In genomic region chr15:80930048-80930571, GRCm38 (mm10) we compare ENCODE assay signal across 9 mouse cellular contexts. TPM values are rescaled to one million over a fixed set of nuclear protein-coding genes. Genes with fewer than 3 reads are reported as not detected.
DNase-seq lines count a peak whose midpoint lies in the region; ATAC-seq and TF ChIP-seq lines count a peak whose summit lies in the region.
"Had no signal": no experiment of that assay in that cellular context is flagged by ENCODE, and none has a peak within 500 bp of the region (broad histone marks: within the 10 kb centered on the region; RNA-seq: fewer than 3 reads in every experiment).

No protein-coding gene starts in this region.

- 41% methylated on average over 14 of the region's 16 CpGs for WGBS in hindbrain, postnatal 0 days

- H3K4me3 ChIP-seq in hindbrain, postnatal 0 days (ENCODE audit: low read length): no peak overlapping the region

- H3K4me1 ChIP-seq in hindbrain, postnatal 0 days (ENCODE audit: insufficient read depth, low read length): no peaks in the 10 kb centered on the region

- no peak overlapping the region for H3K9ac ChIP-seq in hindbrain, postnatal 0 days (replicated peaks; ENCODE audit: low read length)

- no peak overlapping the region for H3K4me2 ChIP-seq in hindbrain, postnatal 0 days (ENCODE audit: low read depth, low read length)

- peaks cover 41% of the 10 kb centered on the region for H3K36me3 ChIP-seq in hindbrain, postnatal 0 days (ENCODE audit: insufficient read depth, low read length)

- DNase-seq in layer of hippocampus, adult 9-11 months: peak; percentile 17
- DNase-seq in layer of hippocampus, postnatal 10 days (ENCODE audit: low spot score in 2 of 2): no peak
- DNase-seq in hindbrain, postnatal 0 days (ENCODE audit: low spot score): peak; percentile 9
- peak; percentile 52 to 75 for DNase-seq in thymus, adult 18-20 months
- DNase-seq in urinary bladder, adult 18-20 months (ENCODE audit: low spot score in 2 of 2): no peak
- DNase-seq in frontal cortex, postnatal 14 days (ENCODE audit: low spot score in 2 of 2): no peak

- ATAC-seq in activated CD4-positive, CD25-positive, alpha-beta regulatory T cell, adult 4 months: peak; percentile 44
- no peak; the same call in 1 of the 2 replicates for ATAC-seq in hindbrain, postnatal 0 days
- ATAC-seq in erythroid progenitor cell, adult 5-6 weeks (replicated peaks; ENCODE audit: low FRiP score, poor library complexity, severe bottlenecking): no peak
- ATAC-seq: midbrain, embryonic 16.5 days had no signal

- no peak for TF ChIP-seq CTCF in hindbrain, postnatal 0 days (IDR thresholded peaks at IDR 0.05; ENCODE audit: low read depth)

- H3K9me3 ChIP-seq in hindbrain, postnatal 0 days (ENCODE audit: low read length): no peaks in the 10 kb centered on the region

- no peak overlapping the region for H3K27ac ChIP-seq in hindbrain, postnatal 0 days

- no peaks in the 10 kb centered on the region for H3K27me3 ChIP-seq in hindbrain, postnatal 0 days (ENCODE audit: insufficient read depth, low read length)

RNA-seq across cellular contexts. Expression of gene Adsl, which starts 18.2 kb away (rescaled TPM):
- total RNA-seq in layer of hippocampus, postnatal 10 days (2021): 10 to 100 TPM; 32.4 to 41.4 TPM
- polyA plus RNA-seq in activated CD4-positive, CD25-positive, alpha-beta regulatory T cell, adult 4 months (2017; shearing (Covaris generic)): 100 to 1,000 TPM in 1 of 2 experiments, 10 to 100 TPM in 1; 98.5 to 114 TPM
- total RNA-seq in hindbrain, postnatal 0 days (2014; rRNA removed): 77.6 and 97.6 TPM in 2 replicates
- polyA plus RNA-seq in hindbrain, postnatal 0 days (2015; fragmentation: Nextera tagmentation; extraction: Ambion mirVana): 95.3 and 96.3 TPM in 2 replicates
- total RNA-seq in erythroid progenitor cell, adult 5-6 weeks (2015; ENCODE audit: low replicate concordance): 6.3 and 13.7 TPM in 2 replicates
- 21.4 and 26.6 TPM in 2 replicates for total RNA-seq in erythroid progenitor cell, adult 5-6 weeks (2017; ENCODE audit: low replicate concordance)

RNA-seq across cellular contexts. Expression of gene Sgsm3, which starts 47.5 kb away (rescaled TPM):
- total RNA-seq in layer of hippocampus, postnatal 10 days (2021): 10 to 100 TPM; 77.7 to 91.6 TPM
- polyA plus RNA-seq in activated CD4-positive, CD25-positive, alpha-beta regulatory T cell, adult 4 months (2017; shearing (Covaris generic)): 1 to 10 TPM; 1.5 to 6.3 TPM
- 75.8 and 91.4 TPM in 2 replicates for total RNA-seq in hindbrain, postnatal 0 days (2014; rRNA removed)
- polyA plus RNA-seq in hindbrain, postnatal 0 days (2015; fragmentation: Nextera tagmentation; extraction: Ambion mirVana): 59.4 and 60.6 TPM in 2 replicates
- total RNA-seq in erythroid progenitor cell, adult 5-6 weeks (2015; ENCODE audit: low replicate concordance): 10.5 TPM in 1 of 2 replicates, not detected in the other
- 14.2 and 16.1 TPM in 2 replicates for total RNA-seq in erythroid progenitor cell, adult 5-6 weeks (2017; ENCODE audit: low replicate concordance)

Comparison
In these comparisons a context has a peak if more than half of its experiments do, and no peak if none do; other contexts are left out.
1. DNase-seq: peak in layer of hippocampus, adult 9-11 months (single experiment), hindbrain, postnatal 0 days (single experiment) and thymus, adult 18-20 months (2 of 2); none in layer of hippocampus, postnatal 10 days (0 of 2), urinary bladder, adult 18-20 months (0 of 2) and frontal cortex, postnatal 14 days (0 of 2).